Comparison of ENCODE assay signal across 8 mouse cellular contexts in the genomic region with DNA sequence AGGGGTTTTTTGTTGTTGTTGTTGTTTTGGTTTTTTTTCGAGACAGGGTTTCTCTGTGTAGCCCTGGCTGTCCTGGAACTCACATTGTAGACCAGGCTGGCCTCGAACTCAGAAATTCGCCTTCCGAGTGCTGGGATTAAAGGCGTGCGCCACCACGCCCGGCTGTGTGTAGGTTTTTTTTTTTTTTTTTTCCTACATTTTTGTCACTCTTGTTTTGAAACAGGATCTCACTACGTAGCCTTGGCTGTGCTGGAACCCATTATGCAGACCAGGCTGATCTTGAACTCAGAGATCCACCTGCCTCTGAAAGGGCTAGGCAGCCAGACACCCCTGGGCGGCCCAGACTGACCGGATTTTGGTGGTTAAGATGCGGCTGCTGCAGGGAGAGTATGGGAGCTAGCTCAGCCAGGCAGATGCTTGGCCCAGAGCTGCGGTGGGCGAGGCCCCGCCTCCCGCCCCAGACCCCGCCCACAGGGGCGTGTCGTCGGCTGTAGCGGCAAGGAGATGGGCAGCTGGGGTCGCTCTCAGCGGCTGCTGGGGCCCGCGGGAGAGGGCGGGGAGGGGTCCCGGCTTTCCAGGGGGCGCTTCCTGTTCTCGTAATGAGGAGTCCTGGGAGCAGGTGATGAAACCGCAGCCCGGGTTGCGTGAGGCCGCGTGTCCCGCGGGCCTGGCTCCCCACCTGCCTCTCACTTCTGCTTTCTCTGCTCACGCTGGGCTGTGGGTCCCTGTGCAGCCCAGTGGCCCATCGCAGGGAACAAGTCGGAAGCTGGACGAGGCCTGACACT. TPM values are rescaled to one million over a fixed set of nuclear protein-coding genes. Genes with fewer than 3 reads are reported as not detected.
DNase-seq lines count a peak whose midpoint lies in the region; ATAC-seq and TF ChIP-seq lines count a peak whose summit lies in the region.

No protein-coding gene starts in this region.

- peak overlapping the region; percentile 62 for H3K9ac ChIP-seq in embryonic facial prominence, embryonic 14.5 days (ENCODE audit: low read depth, low read length)
- peak overlapping the region; percentile 31; the same call in 1 of the 2 replicates for H3K9ac ChIP-seq in liver, embryonic 15.5 days
- peak overlapping the region; percentile 65 for H3K9ac ChIP-seq in neural tube, embryonic 12.5 days
- peak overlapping the region; percentile 55 for H3K9ac ChIP-seq in stomach, postnatal 0 days (ENCODE audit: low read length)

- peak overlapping the region; percentile 50 for H3K4me3 ChIP-seq in embryonic facial prominence, embryonic 14.5 days (ENCODE audit: low read depth, low read length)
- H3K4me3 ChIP-seq in liver, embryonic 15.5 days (replicated peaks), result peak overlapping the region; percentile 64
- H3K4me3 ChIP-seq in neural tube, embryonic 12.5 days, result peak overlapping the region; percentile 48
- peak overlapping the region; percentile 44 for H3K4me3 ChIP-seq in stomach, postnatal 0 days (ENCODE audit: low read depth, low read length)

- WGBS in embryonic facial prominence, embryonic 14.5 days, result 17% methylated on average over 25 of the region's 40 CpGs
- WGBS in liver, embryonic 15.5 days (ENCODE audit: insufficient replicate concordance), result 7% methylated on average over 40 of the region's 40 CpGs
- WGBS in neural tube, embryonic 12.5 days, result 15% methylated on average over 40 of the region's 40 CpGs
- 10% methylated on average over 39 of the region's 40 CpGs for WGBS in stomach, postnatal 0 days

- peak overlapping the region; percentile 73 for H3K4me2 ChIP-seq in embryonic facial prominence, embryonic 14.5 days (ENCODE audit: low read depth, low read length)
- peak overlapping the region; percentile 90 for H3K4me2 ChIP-seq in liver, embryonic 15.5 days
- H3K4me2 ChIP-seq in neural tube, embryonic 12.5 days (replicated peaks), result peak overlapping the region; percentile 79
- H3K4me2 ChIP-seq in stomach, postnatal 0 days (replicated peaks; ENCODE audit: low read depth), result peak overlapping the region; percentile 79

- DNase-seq in A20 (ENCODE audit: low read depth, low spot score), result peak; percentile 99
- peak; percentile 45 for DNase-seq in adrenal gland, adult 8-10 months
- peak; percentile 87 for DNase-seq in embryonic facial prominence, embryonic 14.5 days (ENCODE audit: low spot score)
- DNase-seq in heart, adult 9 months (ENCODE audit: low spot score in 2 of 2), result peak; percentile 28 to 42
- peak; percentile 65 for DNase-seq in kidney, adult 9 months
- peak; percentile 80 for DNase-seq in stomach, postnatal 0 days (ENCODE audit: low spot score)

- no peaks in the 10 kb centered on the region for H3K27me3 ChIP-seq in embryonic facial prominence, embryonic 14.5 days (replicated peaks; ENCODE audit: control insufficient read depth, insufficient read depth, low read length)
- peaks cover 59% of the 10 kb centered on the region for H3K27me3 ChIP-seq in liver, embryonic 15.5 days
- no peaks in the 10 kb centered on the region for H3K27me3 ChIP-seq in neural tube, embryonic 12.5 days (replicated peaks)
- H3K27me3 ChIP-seq in stomach, postnatal 0 days (ENCODE audit: control insufficient read depth, insufficient read depth, low read length), result no peaks in the 10 kb centered on the region

- no peaks in the 10 kb centered on the region for H3K36me3 ChIP-seq in embryonic facial prominence, embryonic 14.5 days (ENCODE audit: control insufficient read depth, insufficient read depth, low read length)
- no peaks in the 10 kb centered on the region for H3K36me3 ChIP-seq in liver, embryonic 15.5 days (replicated peaks)
- no peaks in the 10 kb centered on the region for H3K36me3 ChIP-seq in neural tube, embryonic 12.5 days
- H3K36me3 ChIP-seq in stomach, postnatal 0 days (ENCODE audit: control insufficient read depth, insufficient read depth, low read length), result no peaks in the 10 kb centered on the region

- H3K4me1 ChIP-seq in embryonic facial prominence, embryonic 14.5 days (ENCODE audit: control insufficient read depth, insufficient read depth, low read length), result no peaks in the 10 kb centered on the region
- peaks cover 18% of the 10 kb centered on the region for H3K4me1 ChIP-seq in liver, embryonic 15.5 days (replicated peaks)
- no peaks in the 10 kb centered on the region; the same call in 1 of the 2 replicates for H3K4me1 ChIP-seq in neural tube, embryonic 12.5 days
- H3K4me1 ChIP-seq in stomach, postnatal 0 days (replicated peaks; ENCODE audit: control insufficient read depth, insufficient read depth), result no peaks in the 10 kb centered on the region

- H3K9me3 ChIP-seq in embryonic facial prominence, embryonic 14.5 days (ENCODE audit: control insufficient read depth, low read length), result no peaks in the 10 kb centered on the region
- no peaks in the 10 kb centered on the region for H3K9me3 ChIP-seq in liver, embryonic 15.5 days (replicated peaks)
- no peaks in the 10 kb centered on the region for H3K9me3 ChIP-seq in neural tube, embryonic 12.5 days
- H3K9me3 ChIP-seq in stomach, postnatal 0 days (ENCODE audit: control insufficient read depth, low read length), result no peaks in the 10 kb centered on the region

- peak; percentile 21; the same call in 1 of the 2 replicates for TF ChIP-seq CTCF in stomach, postnatal 0 days (IDR thresholded peaks at IDR 0.05; ENCODE audit: low read depth)

- peak; percentile 94 for ATAC-seq in embryonic facial prominence, embryonic 14.5 days (ENCODE audit: low read depth)
- peak; percentile 67 for ATAC-seq in liver, embryonic 15.5 days (ENCODE audit: insufficient read depth)
- peak; percentile 92 for ATAC-seq in neural tube, embryonic 12.5 days (ENCODE audit: low FRiP score, low read depth)
- peak; percentile 81 for ATAC-seq in stomach, postnatal 0 days (ENCODE audit: low FRiP score, low TSS enrichment)

- 0 out of 2 replicates have a peak overlapping the region, but pooled peaks have one; percentile 15 for H3K27ac ChIP-seq in embryonic facial prominence, embryonic 14.5 days (replicated peaks; ENCODE audit: low read depth, low read length)
- no peak overlapping the region for H3K27ac ChIP-seq in liver, embryonic 15.5 days (replicated peaks)
- no peak overlapping the region for H3K27ac ChIP-seq in neural tube, embryonic 12.5 days
- H3K27ac ChIP-seq in stomach, postnatal 0 days (replicated peaks), result no peak overlapping the region

- TF ChIP-seq EP300 in stomach, postnatal 0 days (optimal IDR thresholded peaks at IDR 0.05), result no peak

RNA-seq across cellular contexts. Expression of gene Tmem161a, which starts 13.9 kb away (rescaled TPM):
- total RNA-seq in adrenal gland, adult 8-10 months (2022), result 10 to 100 TPM; 70.3 to 95.5 (median 90.6) TPM
- polyA plus RNA-seq in embryonic facial prominence, embryonic 14.5 days (2014; fragmentation: Nextera tagmentation; extraction: Ambion mirVana), result 46.4 and 55.2 TPM in 2 replicates
- polyA plus RNA-seq in liver, embryonic 15.5 days (2015; fragmentation: Nextera tagmentation; extraction: Ambion mirVana), result 28.1 and 31.9 TPM in 2 replicates
- polyA plus RNA-seq in neural tube, embryonic 12.5 days (2016; fragmentation: Nextera tagmentation; extraction: Ambion mirVana), result 55.7 and 58.6 TPM in 2 replicates
- 38.2 and 40.8 TPM in 2 replicates for polyA plus RNA-seq in stomach, postnatal 0 days (2015; fragmentation: Nextera tagmentation; extraction: Ambion mirVana)

RNA-seq across cellular contexts. Expression of gene Mef2b, which starts 18.8 kb away (rescaled TPM):
- 1 to 10 TPM in 2 of 4 experiments, under 1 TPM in 2; 0.70 to 1.4 (median 0.99) TPM for total RNA-seq in adrenal gland, adult 8-10 months (2022)
- polyA plus RNA-seq in embryonic facial prominence, embryonic 14.5 days (2014; fragmentation: Nextera tagmentation; extraction: Ambion mirVana), result 4.9 and 5.1 TPM in 2 replicates
- not detected in 2 replicates for polyA plus RNA-seq in liver, embryonic 15.5 days (2015; fragmentation: Nextera tagmentation; extraction: Ambion mirVana)
- 0.29 and 0.38 TPM in 2 replicates for polyA plus RNA-seq in neural tube, embryonic 12.5 days (2016; fragmentation: Nextera tagmentation; extraction: Ambion mirVana)
- 0.10 TPM in 1 of 2 replicates, not detected in the other for polyA plus RNA-seq in stomach, postnatal 0 days (2015; fragmentation: Nextera tagmentation; extraction: Ambion mirVana)

RNA-seq across cellular contexts. Expression of gene Borcs8, which starts 19.0 kb away (rescaled TPM):
- total RNA-seq in adrenal gland, adult 8-10 months (2022), result 10 to 100 TPM; 49.9 to 65.3 (median 59.3) TPM
- 45.1 and 54.0 TPM in 2 replicates for polyA plus RNA-seq in embryonic facial prominence, embryonic 14.5 days (2014; fragmentation: Nextera tagmentation; extraction: Ambion mirVana)
- polyA plus RNA-seq in liver, embryonic 15.5 days (2015; fragmentation: Nextera tagmentation; extraction: Ambion mirVana), result 22.4 and 25.7 TPM in 2 replicates
- 44.9 and 49.1 TPM in 2 replicates for polyA plus RNA-seq in neural tube, embryonic 12.5 days (2016; fragmentation: Nextera tagmentation; extraction: Ambion mirVana)
- 30.1 and 30.5 TPM in 2 replicates for polyA plus RNA-seq in stomach, postnatal 0 days (2015; fragmentation: Nextera tagmentation; extraction: Ambion mirVana)

RNA-seq across cellular contexts. Expression of gene Rfxank, which starts 19.3 kb away (rescaled TPM):
- 10 to 100 TPM; 15.9 to 24.7 (median 21.9) TPM for total RNA-seq in adrenal gland, adult 8-10 months (2022)
- polyA plus RNA-seq in embryonic facial prominence, embryonic 14.5 days (2014; fragmentation: Nextera tagmentation; extraction: Ambion mirVana), result 13.0 and 17.1 TPM in 2 replicates
- 6.5 and 7.3 TPM in 2 replicates for polyA plus RNA-seq in liver, embryonic 15.5 days (2015; fragmentation: Nextera tagmentation; extraction: Ambion mirVana)
- 16.5 and 17.2 TPM in 2 replicates for polyA plus RNA-seq in neural tube, embryonic 12.5 days (2016; fragmentation: Nextera tagmentation; extraction: Ambion mirVana)
- polyA plus RNA-seq in stomach, postnatal 0 days (2015; fragmentation: Nextera tagmentation; extraction: Ambion mirVana), result 8.9 and 9.8 TPM in 2 replicates

RNA-seq across cellular contexts. Expression of gene Nr2c2ap, which starts 27.1 kb away (rescaled TPM):
- total RNA-seq in adrenal gland, adult 8-10 months (2022), result 10 to 100 TPM; 24.5 to 26.7 (median 25.1) TPM
- 18.7 and 20.4 TPM in 2 replicates for polyA plus RNA-seq in embryonic facial prominence, embryonic 14.5 days (2014; fragmentation: Nextera tagmentation; extraction: Ambion mirVana)
- polyA plus RNA-seq in liver, embryonic 15.5 days (2015; fragmentation: Nextera tagmentation; extraction: Ambion mirVana), result 16.8 and 17.4 TPM in 2 replicates
- 29.2 and 32.0 TPM in 2 replicates for polyA plus RNA-seq in neural tube, embryonic 12.5 days (2016; fragmentation: Nextera tagmentation; extraction: Ambion mirVana)
- 31.9 and 33.6 TPM in 2 replicates for polyA plus RNA-seq in stomach, postnatal 0 days (2015; fragmentation: Nextera tagmentation; extraction: Ambion mirVana)

Comparison
In these comparisons a context has a peak if more than half of its experiments do, and no peak if none do; other contexts are left out.
1. DNase-seq: peak in every context shown above with its lines; median percentile 99 in A20; 87 in embryonic facial prominence, embryonic 14.5 days; 80 in stomach, postnatal 0 days; 65 in kidney, adult 9 months; 45 in adrenal gland, adult 8-10 months; 35 in heart, adult 9 months.